Comparison of ENCODE assay signal across 21 mouse cellular contexts in genomic region chr16:91552072-91552471, GRCm38 (mm10). TPM values are rescaled to one million over a fixed set of nuclear protein-coding genes. Genes with fewer than 3 reads are reported as not detected.
DNase-seq lines count a peak whose midpoint lies in the region; ATAC-seq and TF ChIP-seq lines count a peak whose summit lies in the region.
"Had no signal": no experiment of that assay in that cellular context is flagged by ENCODE, and none has a peak within 500 bp of the region (broad histone marks: within the 10 kb centered on the region; RNA-seq: fewer than 3 reads in every experiment).

No protein-coding gene starts in this region.

- no peaks in the 10 kb centered on the region for H3K9me3 ChIP-seq in heart, embryonic 16.5 days (replicated peaks; ENCODE audit: control insufficient read depth, low read length)
- H3K9me3 ChIP-seq: embryonic facial prominence, embryonic 15.5 days; forebrain, embryonic 10.5 days; hindbrain, embryonic 15.5 days; limb, embryonic 13.5 days; lung, embryonic 15.5 days; midbrain, embryonic 13.5 days had no signal

- ATAC-seq in heart, embryonic 16.5 days (replicated peaks; ENCODE audit: extremely low read depth, insufficient read depth, low FRiP score), result no peak
- ATAC-seq: CD4-positive, CD25-positive, alpha-beta regulatory T cell, adult 4 months; midbrain, embryonic 13.5 days had no signal

- H3K27me3 ChIP-seq in heart, embryonic 16.5 days (ENCODE audit: control insufficient read depth, insufficient read depth, low read length), result no peaks in the 10 kb centered on the region
- H3K27me3 ChIP-seq in thymus, adult 2 months (ENCODE audit: control insufficient read depth, insufficient read depth, low read length), result no peaks in the 10 kb centered on the region
- H3K27me3 ChIP-seq: embryonic facial prominence, embryonic 15.5 days; hindbrain, embryonic 15.5 days; limb, embryonic 13.5 days; lung, embryonic 15.5 days; midbrain, embryonic 13.5 days had no signal

- 42% methylated on average over 9 of the region's 9 CpGs for WGBS in heart, embryonic 16.5 days
- 95% methylated on average over 9 of the region's 9 CpGs for WGBS in thymus, adult 2 months

- peaks cover 19% of the 10 kb centered on the region for H3K36me3 ChIP-seq in heart, embryonic 16.5 days (ENCODE audit: control insufficient read depth, insufficient read depth)
- H3K36me3 ChIP-seq in thymus, adult 2 months (ENCODE audit: control insufficient read depth, insufficient read depth, low read length), result peaks cover 22% of the 10 kb centered on the region

- no peak for TF ChIP-seq CTCF in gastrocnemius, adult 2 months (IDR thresholded peaks at IDR 0.05)
- TF ChIP-seq CTCF in thymus, adult 2 months (IDR thresholded peaks at IDR 0.05; ENCODE audit: borderline replicate concordance, control insufficient read depth, extremely low read depth, insufficient read depth, low read length, poor library complexity), result no peak

- peaks cover 67% of the 10 kb centered on the region for H3K4me1 ChIP-seq in heart, embryonic 16.5 days (ENCODE audit: control insufficient read depth, insufficient read depth, low read length)
- peaks cover 31% of the 10 kb centered on the region for H3K4me1 ChIP-seq in thymus, adult 2 months (replicated peaks; ENCODE audit: control insufficient read depth, insufficient read depth, low read length)

- intact Hi-C loops in gastrocnemius, adult 2 months (cut with DNase I), result no loop called here

- H3K4me2 ChIP-seq in heart, embryonic 16.5 days (ENCODE audit: low read depth, low read length), result no peak overlapping the region
- H3K4me2 ChIP-seq: embryonic facial prominence, embryonic 15.5 days; hindbrain, embryonic 15.5 days; limb, embryonic 13.5 days; lung, embryonic 15.5 days; midbrain, embryonic 13.5 days had no signal

- peak overlapping the region; percentile 48; the same call in 1 of the 2 replicates for H3K9ac ChIP-seq in heart, embryonic 16.5 days (ENCODE audit: low read length)
- H3K9ac ChIP-seq: embryonic facial prominence, embryonic 15.5 days; hindbrain, embryonic 15.5 days; limb, embryonic 13.5 days; lung, embryonic 15.5 days; midbrain, embryonic 13.5 days had no signal

- peak overlapping the region; percentile 78; the same call in 1 of the 2 replicates for H3K27ac ChIP-seq in gastrocnemius, adult 2 months
- peak overlapping the region; percentile 70 for H3K27ac ChIP-seq in heart, embryonic 16.5 days (ENCODE audit: low read length)
- no peak overlapping the region for H3K27ac ChIP-seq in thymus, adult 2 months (ENCODE audit: control insufficient read depth, insufficient read depth, low read length)
- H3K27ac ChIP-seq: embryonic facial prominence, embryonic 15.5 days; forebrain, embryonic 10.5 days; hindbrain, embryonic 15.5 days; limb, embryonic 13.5 days; lung, embryonic 15.5 days; midbrain, embryonic 13.5 days had no signal

- DNase-seq in gastrocnemius, adult 2 months, result no peak
- DNase-seq in gastrocnemius, adult 18-20 months (ENCODE audit: low spot score), result no peak
- DNase-seq in heart, postnatal 4 days, result no peak
- peak; percentile 31 for DNase-seq in retina, postnatal 1 day
- DNase-seq in retina, embryonic 14.5 days (ENCODE audit: low spot score), result no peak
- no peak for DNase-seq in cerebellum, adult 8-10 months
- no peak for DNase-seq in thymus, adult 2 months
- DNase-seq: cerebellum, adult 9-11 months; embryo, embryonic 11 days; gastrocnemius, postnatal 14 days; kidney, adult 2 months; kidney, postnatal 36 days; layer of hippocampus, adult 9-11 months had no signal

- no peak for TF ChIP-seq POLR2A in thymus, adult 2 months (IDR thresholded peaks at IDR 0.05; ENCODE audit: control insufficient read depth, extremely low read depth, insufficient read depth, low read length, poor library complexity)

- no peak overlapping the region for H3K4me3 ChIP-seq in gastrocnemius, adult 2 months
- H3K4me3 ChIP-seq in heart, embryonic 16.5 days (ENCODE audit: low read length), result no peak overlapping the region
- no peak overlapping the region for H3K4me3 ChIP-seq in thymus, adult 2 months (ENCODE audit: control insufficient read depth, insufficient read depth, low read length)
- H3K4me3 ChIP-seq: embryonic facial prominence, embryonic 15.5 days; forebrain, embryonic 10.5 days; hindbrain, embryonic 15.5 days; limb, embryonic 13.5 days; lung, embryonic 15.5 days; midbrain, embryonic 13.5 days had no signal

RNA-seq across cellular contexts. Expression of gene Ifngr2, which starts 5.2 kb away (rescaled TPM):
- total RNA-seq in gastrocnemius, adult 2 months (2021), result 10 to 100 TPM; 55.2 to 55.5 TPM
- total RNA-seq in gastrocnemius, adult 18-20 months (2021), result 10 to 100 TPM; 52.7 to 61.5 TPM
- 134 and 141 TPM in 2 replicates for polyA plus RNA-seq in heart, embryonic 16.5 days (2015; fragmentation: Nextera tagmentation; extraction: Ambion mirVana)
- 10 to 100 TPM; 87.1 to 89.9 TPM for total RNA-seq in heart, postnatal 4 days (2021)
- 33.4 and 34.4 TPM in 2 replicates for polyA plus RNA-seq in thymus, adult 2 months (2012; rRNA removed)

RNA-seq across cellular contexts. Expression of gene Tmem50b, which starts 45.5 kb away (rescaled TPM):
- 10 to 100 TPM; 16.0 to 17.7 TPM for total RNA-seq in gastrocnemius, adult 2 months (2021)
- total RNA-seq in gastrocnemius, adult 18-20 months (2021), result 10 to 100 TPM; 13.1 to 15.1 TPM
- 67.4 and 74.5 TPM in 2 replicates for polyA plus RNA-seq in heart, embryonic 16.5 days (2015; fragmentation: Nextera tagmentation; extraction: Ambion mirVana)
- 10 to 100 TPM; 38.9 to 40.9 TPM for total RNA-seq in heart, postnatal 4 days (2021)
- 34.8 and 37.8 TPM in 2 replicates for polyA plus RNA-seq in thymus, adult 2 months (2012; rRNA removed)
